10 mouse cellular contexts compared by ENCODE assay signal in the genomic region with DNA sequence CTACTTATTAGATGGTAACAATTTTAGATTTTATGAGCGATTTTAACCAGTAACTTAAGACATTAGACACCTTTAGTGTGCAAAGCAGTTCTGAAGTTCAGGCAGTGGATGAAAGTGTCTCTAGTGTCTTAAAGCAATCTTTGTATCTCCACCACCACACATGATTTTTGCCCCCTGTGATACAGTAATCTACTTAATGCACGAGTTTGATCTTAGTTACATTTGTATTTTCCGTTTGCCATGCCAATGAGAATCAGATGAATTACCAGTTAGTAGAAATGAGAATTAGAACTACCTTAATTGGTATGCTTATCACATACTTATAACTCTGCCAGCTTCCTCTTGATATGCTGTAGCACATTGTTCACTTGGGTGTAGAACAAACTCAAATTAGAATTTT.
A peak's percentile ranks its signal among the peaks of the same experiment; 100 is the strongest.
DNase-seq lines count a peak whose midpoint lies in the region; ATAC-seq and TF ChIP-seq lines count a peak whose summit lies in the region.
"Had no signal": no experiment of that assay in that cellular context is flagged by ENCODE, and none has a peak within 500 bp of the region (broad histone marks: within the 10 kb centered on the region; RNA-seq: fewer than 3 reads in every experiment).

No protein-coding gene starts in this region.

- H3K4me2 ChIP-seq in heart, embryonic 13.5 days: peak overlapping the region; percentile 68
- H3K4me2 ChIP-seq in lung, embryonic 14.5 days: peak overlapping the region; percentile 63
- peak overlapping the region; percentile 43 for H3K4me2 ChIP-seq in hindbrain, embryonic 16.5 days (ENCODE audit: low read length)
- peak overlapping the region; percentile 36 for H3K4me2 ChIP-seq in stomach, embryonic 15.5 days

- no peaks in the 10 kb centered on the region for H3K27me3 ChIP-seq in heart, embryonic 13.5 days (replicated peaks)
- H3K27me3 ChIP-seq in lung, embryonic 14.5 days (ENCODE audit: insufficient read depth, low read length): no peaks in the 10 kb centered on the region
- H3K27me3 ChIP-seq in hindbrain, embryonic 16.5 days (replicated peaks; ENCODE audit: control insufficient read depth, insufficient read depth, low read length): no peaks in the 10 kb centered on the region
- no peaks in the 10 kb centered on the region for H3K27me3 ChIP-seq in stomach, embryonic 15.5 days (replicated peaks)

- peak overlapping the region; percentile 77 for H3K9ac ChIP-seq in heart, embryonic 13.5 days
- H3K9ac ChIP-seq in lung, embryonic 14.5 days: peak overlapping the region; percentile 32
- H3K9ac ChIP-seq in hindbrain, embryonic 16.5 days (ENCODE audit: low read depth, low read length): no peak overlapping the region
- H3K9ac ChIP-seq in stomach, embryonic 15.5 days: no peak overlapping the region

- peaks cover 19% of the 10 kb centered on the region for H3K36me3 ChIP-seq in heart, embryonic 13.5 days
- H3K36me3 ChIP-seq in lung, embryonic 14.5 days (ENCODE audit: insufficient read depth): 0 out of 2 replicates have a peak, but pooled peaks cover 6% of the 10 kb centered on the region
- no peaks in the 10 kb centered on the region for H3K36me3 ChIP-seq in hindbrain, embryonic 16.5 days (ENCODE audit: control insufficient read depth, insufficient read depth, low read length)
- no peaks in the 10 kb centered on the region for H3K36me3 ChIP-seq in stomach, embryonic 15.5 days

- H3K4me3 ChIP-seq in heart, embryonic 13.5 days: peak overlapping the region; percentile 55
- peak overlapping the region; percentile 39 for H3K4me3 ChIP-seq in lung, embryonic 14.5 days (ENCODE audit: low read depth, low read length)
- H3K4me3 ChIP-seq in hindbrain, embryonic 16.5 days (ENCODE audit: low read length): peak overlapping the region; percentile 32
- H3K4me3 ChIP-seq in stomach, embryonic 15.5 days (replicated peaks): peak overlapping the region; percentile 25

- no peak for ATAC-seq in heart, embryonic 13.5 days (ENCODE audit: extremely low read depth, insufficient number of reproducible peaks, low FRiP score, low TSS enrichment)
- ATAC-seq in lung, embryonic 14.5 days (ENCODE audit: insufficient read depth): no peak
- ATAC-seq in hindbrain, embryonic 16.5 days: no peak
- ATAC-seq in stomach, embryonic 15.5 days (ENCODE audit: insufficient read depth, low FRiP score, low read depth): no peak

- intact Hi-C loops in heart, postnatal 10 days (cut with DNase I): no loop called here

- TF ChIP-seq CTCF in lung, embryonic 14.5 days (IDR thresholded peaks at IDR 0.05; ENCODE audit: low read depth): no peak

- peak overlapping the region; percentile 40; the same call in 1 of the 2 replicates for H3K27ac ChIP-seq in heart, embryonic 13.5 days (replicated peaks)
- H3K27ac ChIP-seq in lung, embryonic 14.5 days (ENCODE audit: low read depth): peak overlapping the region; percentile 24; the same call in 1 of the 2 replicates
- no peak overlapping the region for H3K27ac ChIP-seq in hindbrain, embryonic 16.5 days (ENCODE audit: low read depth, low read length)
- H3K27ac ChIP-seq in stomach, embryonic 15.5 days: no peak overlapping the region

- 53% methylated on average over 3 of the region's 3 CpGs for WGBS in heart, embryonic 13.5 days
- 53% methylated on average over 3 of the region's 3 CpGs for WGBS in lung, embryonic 14.5 days
- WGBS in hindbrain, embryonic 16.5 days: 40% methylated on average over 3 of the region's 3 CpGs
- WGBS in stomach, embryonic 15.5 days: 58% methylated on average over 3 of the region's 3 CpGs

- H3K9me3 ChIP-seq in heart, embryonic 13.5 days: no peaks in the 10 kb centered on the region
- no peaks in the 10 kb centered on the region for H3K9me3 ChIP-seq in lung, embryonic 14.5 days (ENCODE audit: low read depth, low read length)
- H3K9me3 ChIP-seq in hindbrain, embryonic 16.5 days (ENCODE audit: control insufficient read depth, low read length): no peaks in the 10 kb centered on the region
- no peaks in the 10 kb centered on the region for H3K9me3 ChIP-seq in stomach, embryonic 15.5 days

- peaks cover 25% of the 10 kb centered on the region for H3K4me1 ChIP-seq in heart, embryonic 13.5 days
- H3K4me1 ChIP-seq in lung, embryonic 14.5 days (ENCODE audit: insufficient read depth): peaks cover 11% of the 10 kb centered on the region; the same call in 1 of the 2 replicates
- H3K4me1 ChIP-seq in hindbrain, embryonic 16.5 days (ENCODE audit: control insufficient read depth, insufficient read depth, low read depth, low read length): peaks cover 5% of the 10 kb centered on the region
- H3K4me1 ChIP-seq in stomach, embryonic 15.5 days: no peaks in the 10 kb centered on the region

- DNase-seq in heart, postnatal 10 days: no peak
- DNase-seq in lung, embryonic 14.5 days: no peak
- no peak for DNase-seq in lung, postnatal 14 days
- DNase-seq in right cerebral cortex, adult 18-20 months: no peak
- DNase-seq in left cerebral cortex, adult 11 months (ENCODE audit: low spot score): no peak
- DNase-seq: cerebellum, adult 11-12 months; lung, postnatal 36 days had no signal

Comparison
In these comparisons a context has a peak if more than half of its experiments do, and no peak if none do; other contexts are left out.
1. H3K27ac ChIP-seq: peak in heart, embryonic 13.5 days (single experiment) and lung, embryonic 14.5 days (single experiment); none in hindbrain, embryonic 16.5 days (single experiment) and stomach, embryonic 15.5 days (single experiment).
2. H3K9ac ChIP-seq: peak in heart, embryonic 13.5 days (single experiment) and lung, embryonic 14.5 days (single experiment); none in hindbrain, embryonic 16.5 days (single experiment) and stomach, embryonic 15.5 days (single experiment).
3. Peak in every context shown above with its lines, with median percentiles within 50 percentile points of each other: H3K4me2 ChIP-seq and H3K4me3 ChIP-seq.